Mouse (Mus musculus) stomach, embryonic 14.5 days (tissue): ENCODE data around the gene Nr1d1. TPM values are rescaled to one million over a fixed set of nuclear protein-coding genes. Genes with fewer than 3 reads are reported as not detected.

ENCODE experiments used
- ATAC-seq: fragments of 200-750 bp; cut with Nextera tagmentation; 2 replicates; pipeline ENCODE4 v1.8.0; 2017; ENCODE audit warnings: low read depth, moderate TSS enrichment; ENCODE audit not compliant: insufficient number of reproducible peaks, insufficient read depth, low FRiP score
- H3K27ac ChIP-seq: fragments of 300-500 bp; sonication (generic); 2 replicates; pipeline ENCODE4 v1.5.1; 2014; ENCODE audit warnings: mild to moderate bottlenecking, low read length, moderate library complexity, mixed read lengths
- H3K27me3 ChIP-seq: fragments of 300-500 bp; sonication (generic); 2 replicates; pipeline ENCODE4 v1.6.1; 2014; ENCODE audit warnings: low read length, control low read depth, mixed read lengths; ENCODE audit not compliant: control insufficient read depth, insufficient read depth
- H3K36me3 ChIP-seq: fragments of 300-500 bp; sonication (generic); 2 replicates; pipeline ENCODE4 v1.6.1; 2014; ENCODE audit warnings: mild to moderate bottlenecking, control low read depth, low read length, moderate library complexity, mixed read lengths; ENCODE audit not compliant: control insufficient read depth, insufficient read depth
- H3K4me1 ChIP-seq: fragments of 300-500 bp; sonication (generic); 2 replicates; pipeline ENCODE4 v1.6.1; 2014; ENCODE audit warnings: low read length, control low read depth, mixed read lengths; ENCODE audit not compliant: control insufficient read depth, insufficient read depth
- H3K4me2 ChIP-seq: fragments of 300-500 bp; sonication (generic); replicated peaks from 2 replicates; pipeline ENCODE4 v1.6.1; 2014; ENCODE audit warnings: low read depth, low read length, control low read depth
- H3K4me3 ChIP-seq: fragments of 300-500 bp; sonication (generic); 2 replicates; pipeline ENCODE4 v1.5.1; 2014; ENCODE audit warnings: low read depth, low read length, control low read depth
- H3K9ac ChIP-seq: fragments of 300-500 bp; sonication (generic); replicated peaks from 2 replicates; pipeline ENCODE4 v1.6.1; 2014; ENCODE audit warnings: low read depth, mild to moderate bottlenecking, control low read depth, low read length, moderate library complexity, mixed read lengths
- H3K9me3 ChIP-seq: fragments of 300-500 bp; sonication (generic); 2 replicates; pipeline ENCODE4 v1.6.1; 2016; ENCODE audit warnings: low read depth, low read length, control low read depth; ENCODE audit not compliant: control insufficient read depth
- WGBS: fragments of 180-500 bp; shearing (Covaris S2); extraction: QIAGEN DNeasy Blood & Tissue Kit; methylation state at CpG from one replicate; pipeline ENCODE4 v1.1.7; 2014; 5-methylcytosine and 5-hydroxymethylcytosine counted together
- polyA plus RNA-seq: library from polyadenylated mRNA; unstranded; fragments of >200 nt; fragmentation: Nextera tagmentation; extraction: Ambion mirVana; gene quantifications from 2 replicates; pipeline ENCODE4 v1.2.1, GENCODE M21; 2014

Gene Nr1d1
- polyA plus RNA-seq, 1 experiment from 2014 or later: 1.7 TPM

DNA sequence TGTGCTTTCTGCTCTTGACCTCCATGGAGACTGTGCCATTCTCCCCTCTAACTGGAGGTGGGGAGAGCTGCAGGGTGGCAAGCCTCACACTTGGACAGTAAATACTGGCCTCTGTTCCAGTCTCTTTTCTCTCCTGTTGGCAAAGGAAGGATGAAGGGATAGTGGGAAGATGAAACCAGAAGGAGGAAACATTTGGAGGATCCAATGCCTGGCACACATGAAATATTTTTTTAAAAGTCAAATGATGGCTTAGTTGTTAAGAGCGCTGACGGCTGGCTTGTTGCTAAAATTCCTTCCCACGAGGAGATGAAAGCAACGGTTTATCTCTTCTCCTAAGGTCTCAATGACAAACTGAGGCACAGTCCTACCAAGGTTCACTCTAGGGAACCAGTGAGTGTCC lies 40.0 kb downstream of the Nr1d1 start:
- WGBS: 89% methylated on average over 4 of the region's 4 CpGs
- no peak overlapping the region for H3K4me3 ChIP-seq
- peaks cover 5% of the 10 kb centered on the region; the same call in 1 of the 2 replicates for H3K4me1 ChIP-seq
- H3K9me3 ChIP-seq: peaks cover 5% of the 10 kb centered on the region; the same call in 1 of the 2 replicates
- H3K27me3 ChIP-seq: no peaks in the 10 kb centered on the region
- H3K4me2 ChIP-seq: no peak overlapping the region
- ATAC-seq: no peak
- H3K9ac ChIP-seq: no peak overlapping the region
- no peaks in the 10 kb centered on the region for H3K36me3 ChIP-seq
- H3K27ac ChIP-seq: no peak overlapping the region

DNA sequence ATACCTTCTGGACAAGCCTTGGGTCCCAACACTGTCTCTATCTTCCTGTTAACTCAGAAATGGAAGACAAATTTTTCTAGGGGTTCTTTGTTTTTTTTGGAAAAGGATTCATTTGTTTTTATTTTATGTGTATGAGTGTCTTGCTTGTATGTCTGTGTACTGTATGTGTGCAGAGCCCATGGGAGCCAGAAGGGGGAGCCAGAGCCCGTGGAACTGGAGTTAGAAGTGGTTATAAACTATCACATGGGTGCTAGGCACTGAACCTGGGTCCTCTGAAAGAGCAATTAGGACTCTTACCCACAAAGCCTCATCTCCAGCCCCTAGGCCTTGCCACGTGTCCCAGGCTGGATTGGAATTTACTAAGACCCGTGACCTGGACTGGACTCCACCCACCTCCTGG lies 41.1 kb downstream of the Nr1d1 start:
- Histone ChIP-seq H3K27ac (no peak overlapping the region), H3K4me1 (no peaks in the 10 kb centered on the region), H3K9ac (no peak overlapping the region), H3K9me3 (peaks cover 5% of the 10 kb centered on the region; the same call in 1 of the 2 replicates), H3K4me3 (no peak overlapping the region), H3K4me2 (no peak overlapping the region), H3K27me3 (no peaks in the 10 kb centered on the region), H3K36me3 (no peaks in the 10 kb centered on the region)
- ATAC-seq: no peak
- 80% methylated on average over 3 of the region's 3 CpGs for WGBS

GRCm38 (mm10) chr11:98731134-98731533 lies 44.0 kb downstream of the Nr1d1 start:
- Histone ChIP-seq H3K9ac (no peak overlapping the region), H3K9me3 (peaks cover 5% of the 10 kb centered on the region; the same call in 1 of the 2 replicates), H3K27me3 (no peaks in the 10 kb centered on the region), H3K36me3 (no peaks in the 10 kb centered on the region), H3K4me1 (peaks cover 7% of the 10 kb centered on the region; the same call in 1 of the 2 replicates), H3K4me3 (no peak overlapping the region), H3K27ac (no peak overlapping the region), H3K4me2 (no peak overlapping the region)
- 56% methylated on average over 5 of the region's 5 CpGs for WGBS
- no peak for ATAC-seq

- 61% methylated on average over 4 of the region's 4 CpGs for WGBS
- H3K4me1 ChIP-seq: peaks cover 7% of the 10 kb centered on the region; the same call in 1 of the 2 replicates
- no peak for ATAC-seq
- no peak overlapping the region for H3K4me2 ChIP-seq
- no peaks in the 10 kb centered on the region for H3K36me3 ChIP-seq
- no peak overlapping the region for H3K4me3 ChIP-seq
- H3K9me3 ChIP-seq: peaks cover 5% of the 10 kb centered on the region; the same call in 1 of the 2 replicates
- no peak overlapping the region for H3K27ac ChIP-seq
- H3K9ac ChIP-seq: no peak overlapping the region
- H3K27me3 ChIP-seq: no peaks in the 10 kb centered on the region
These were observed 44.4 kb downstream of the Nr1d1 start for GRCm38 (mm10) chr11:98730727-98731126.

DNA sequence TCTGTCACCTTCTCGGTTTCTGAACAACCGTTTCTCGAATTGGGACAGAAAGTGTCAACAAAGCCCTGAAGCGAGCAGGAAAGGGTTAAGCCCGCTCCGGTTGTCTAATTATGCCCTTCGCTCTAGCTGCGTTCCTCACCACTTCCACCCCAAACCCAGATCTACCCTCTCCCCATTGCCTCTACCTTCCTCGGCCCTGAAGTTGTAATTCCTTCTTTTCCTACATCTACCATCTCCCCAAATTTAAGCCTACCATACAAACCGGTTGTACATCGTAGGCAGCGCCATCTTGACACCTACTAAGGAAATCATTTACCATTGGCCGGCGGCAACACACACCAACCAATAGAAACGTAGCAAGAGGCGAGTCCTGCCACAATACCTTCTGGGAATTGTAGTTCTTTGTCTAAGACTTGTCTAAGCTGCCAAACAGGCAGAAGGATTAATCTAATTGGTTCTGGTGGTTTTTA lies 46.0 kb downstream of the Nr1d1 start, which contains the start of gene Med24:
TSS of gene Med24 (minus strand) at position 317 of the 470 bp plus-strand sequence.
- peaks cover 2% of the 10 kb centered on the region; the same call in 1 of the 2 replicates for H3K9me3 ChIP-seq
- peak within 1 kb of the TSS; percentile 62 for H3K4me3 ChIP-seq
- no peaks in the 10 kb centered on the region; the same call in 1 of the 2 replicates for H3K36me3 ChIP-seq
- H3K27me3 ChIP-seq: no peaks in the 10 kb centered on the region
- H3K4me2 ChIP-seq: peak within 1 kb of the TSS; percentile 84
- under 1% methylated on average over 16 of the region's 16 CpGs for WGBS
- H3K4me1 ChIP-seq: peaks cover 7% of the 10 kb centered on the region; the same call in 1 of the 2 replicates
- peak; percentile 93 for ATAC-seq
- peak within 1 kb of the TSS; percentile 45 for H3K9ac ChIP-seq
- peak within 1 kb of the TSS; percentile 34; the same call in 1 of the 2 replicates for H3K27ac ChIP-seq

DNA sequence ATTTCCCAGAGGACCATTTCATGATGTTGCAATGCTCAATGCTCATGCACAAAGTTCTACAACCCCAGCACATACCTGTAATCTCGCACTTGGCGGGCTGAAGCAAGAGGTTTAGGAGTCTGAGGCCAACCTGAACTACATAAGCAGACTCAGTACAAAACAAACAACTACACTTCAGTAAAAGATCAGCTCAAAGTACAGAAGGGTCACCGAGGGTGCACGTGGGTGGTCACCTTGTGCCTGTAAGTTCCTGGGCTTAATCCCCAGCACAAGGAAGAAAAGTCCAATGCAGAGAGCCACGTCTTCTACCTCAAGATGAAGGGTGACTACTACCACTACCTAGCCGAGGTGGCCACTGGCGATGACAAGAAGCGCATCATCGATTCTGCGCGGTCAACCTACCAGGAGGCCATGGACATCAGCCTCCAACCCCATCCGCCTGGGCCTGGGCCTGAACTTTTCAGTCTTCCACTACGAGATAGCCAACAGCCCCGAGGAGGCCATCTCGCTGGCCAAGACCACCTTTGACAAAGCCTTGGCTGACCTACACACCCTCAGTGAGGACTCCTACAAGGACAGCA lies 49.1 kb downstream of the Nr1d1 start:
- peaks cover 9% of the 10 kb centered on the region; the same call in 1 of the 2 replicates for H3K4me1 ChIP-seq
- H3K4me2 ChIP-seq: no peak overlapping the region
- WGBS: 97% methylated on average over 15 of the region's 15 CpGs
- no peaks in the 10 kb centered on the region for H3K27me3 ChIP-seq
- no peak for ATAC-seq
- no peak overlapping the region for H3K27ac ChIP-seq
- no peaks in the 10 kb centered on the region; the same call in 1 of the 2 replicates for H3K36me3 ChIP-seq
- no peak overlapping the region for H3K9ac ChIP-seq
- no peak overlapping the region for H3K4me3 ChIP-seq
- no peaks in the 10 kb centered on the region for H3K9me3 ChIP-seq

DNA sequence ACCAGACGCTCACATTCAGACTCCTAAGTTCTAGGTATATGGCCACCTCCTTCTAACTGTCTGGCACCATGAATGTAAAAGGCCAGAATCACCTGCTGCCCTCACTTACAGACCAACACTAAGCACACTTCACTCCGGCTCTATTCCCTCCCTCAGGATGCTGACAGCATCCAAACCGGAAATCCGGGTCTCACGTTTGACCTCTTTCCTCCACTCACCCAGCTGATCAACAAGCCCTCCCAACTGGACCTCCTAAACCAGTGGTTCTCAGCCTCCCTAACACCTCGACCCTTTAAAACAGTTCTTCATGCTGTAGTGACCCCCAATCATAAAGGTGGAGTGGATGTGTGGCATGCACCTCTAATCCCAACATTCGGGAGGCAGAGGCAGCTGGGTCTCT lies 52.0 kb downstream of the Nr1d1 start:
- Histone ChIP-seq H3K9me3 (no peaks in the 10 kb centered on the region), H3K4me2 (no peak overlapping the region), H3K27me3 (no peaks in the 10 kb centered on the region), H3K4me3 (no peak overlapping the region), H3K9ac (no peak overlapping the region), H3K4me1 (0 out of 2 replicates have a peak, but pooled peaks cover 6% of the 10 kb centered on the region), H3K27ac (no peak overlapping the region), H3K36me3 (no peaks in the 10 kb centered on the region; the same call in 1 of the 2 replicates)
- 72% methylated on average over 7 of the region's 7 CpGs for WGBS
- no peak for ATAC-seq

GRCm38 (mm10) chr11:98721458-98722226 lies 53.5 kb downstream of the Nr1d1 start:
- H3K27me3 ChIP-seq: no peaks in the 10 kb centered on the region
- 50% methylated on average over 24 of the region's 24 CpGs for WGBS
- no peak overlapping the region for H3K4me3 ChIP-seq
- H3K27ac ChIP-seq: peak overlapping the region; percentile 15; the same call in 1 of the 2 replicates
- no peak overlapping the region for H3K9ac ChIP-seq
- ATAC-seq: peak; percentile 44; the same call in 1 of the 2 replicates
- peaks cover 12% of the 10 kb centered on the region; the same call in 1 of the 2 replicates for H3K36me3 ChIP-seq
- no peak overlapping the region for H3K4me2 ChIP-seq
- H3K9me3 ChIP-seq: no peaks in the 10 kb centered on the region
- H3K4me1 ChIP-seq: 0 out of 2 replicates have a peak, but pooled peaks cover 7% of the 10 kb centered on the region
